Mouse (Mus musculus) olfactory bulb, adult 2 months (tissue): ENCODE measurements around the gene Mettl7a1.
"Not testable (repeated sequence)": the region's sequence is repeated elsewhere in the genome, so short reads cannot be mapped to it uniquely, and the experiment has no call there.

ENCODE experiments used
- CTCF ChIP-seq: fragments of 200-500 bp; IDR thresholded peaks from 2 replicates; pipeline ENCODE4 v1.5.1; 2012; ENCODE audit warnings: low read depth, mild to moderate bottlenecking, low read length, moderate library complexity; ENCODE audit not compliant: insufficient read depth
- POLR2A ChIP-seq: fragments of 200-500 bp; IDR thresholded peaks from 2 replicates; pipeline ENCODE4 v1.6.1; 2012; ENCODE audit warnings: mild to moderate bottlenecking, low read depth, low read length, moderate library complexity; ENCODE audit not compliant: insufficient read depth

- TF ChIP-seq CTCF, POLR2A: not testable (repeated sequence)
These were observed 25.4 kb downstream of the Mettl7a1 start for GRCm38 (mm10) chr15:100329336-100329735.
